Mouse (Mus musculus): ENCODE measurements around the gene Pih1d3. TPM values are rescaled to one million over a fixed set of nuclear protein-coding genes. Genes with fewer than 3 reads are reported as not detected.

Gene Pih1d3
- polyA plus RNA-seq, 1 experiment = 5.2 TPM

GRCm38 (mm10) chr1:31203771-31204170, 18.9 kb upstream of the Pih1d3 start:
- H3K36me3 ChIP-seq (ENCODE audit: control insufficient read depth, insufficient read depth, low read length) = no peaks in the 10 kb centered on the region
- H3K4me3 ChIP-seq (ENCODE audit: control insufficient read depth, low read depth, low read length) = no peak overlapping the region
- peaks cover 3% of the 10 kb centered on the region for H3K4me1 ChIP-seq (ENCODE audit: control insufficient read depth, insufficient read depth, low read length)
- TF ChIP-seq POLR2A (IDR thresholded peaks at IDR 0.05; ENCODE audit: control insufficient read depth, low read depth, low read length) (no peak), CTCF (IDR thresholded peaks at IDR 0.05; ENCODE audit: control insufficient read depth, insufficient read depth, insufficient replicate concordance, low read depth, low read length) (no peak)
- no peaks in the 10 kb centered on the region for H3K27me3 ChIP-seq (ENCODE audit: control insufficient read depth, insufficient read depth, low read length)
- no peak overlapping the region for H3K27ac ChIP-seq (ENCODE audit: control insufficient read depth, insufficient read depth, low read depth, low read length)

GRCm38 (mm10) chr1:31205346-31205745, 17.3 kb upstream of the Pih1d3 start:
- Histone ChIP-seq H3K4me1 (ENCODE audit: control insufficient read depth, insufficient read depth, low read length) (peaks cover 3% of the 10 kb centered on the region), H3K27me3 (ENCODE audit: control insufficient read depth, insufficient read depth, low read length) (no peaks in the 10 kb centered on the region), H3K27ac (ENCODE audit: control insufficient read depth, insufficient read depth, low read depth, low read length) (no peak overlapping the region), H3K4me3 (ENCODE audit: control insufficient read depth, low read depth, low read length) (no peak overlapping the region), H3K36me3 (ENCODE audit: control insufficient read depth, insufficient read depth, low read length) (no peaks in the 10 kb centered on the region)
- TF ChIP-seq POLR2A (IDR thresholded peaks at IDR 0.05; ENCODE audit: control insufficient read depth, low read depth, low read length) (no peak), CTCF (IDR thresholded peaks at IDR 0.05; ENCODE audit: control insufficient read depth, insufficient read depth, insufficient replicate concordance, low read depth, low read length) (no peak)

GRCm38 (mm10) chr1:31205770-31206169, 16.9 kb upstream of the Pih1d3 start:
- Histone ChIP-seq H3K27ac (ENCODE audit: control insufficient read depth, insufficient read depth, low read depth, low read length) (no peak overlapping the region), H3K4me3 (ENCODE audit: control insufficient read depth, low read depth, low read length) (no peak overlapping the region), H3K4me1 (ENCODE audit: control insufficient read depth, insufficient read depth, low read length) (peaks cover 3% of the 10 kb centered on the region), H3K36me3 (ENCODE audit: control insufficient read depth, insufficient read depth, low read length) (no peaks in the 10 kb centered on the region), H3K27me3 (ENCODE audit: control insufficient read depth, insufficient read depth, low read length) (no peaks in the 10 kb centered on the region)
- TF ChIP-seq CTCF (IDR thresholded peaks at IDR 0.05; ENCODE audit: control insufficient read depth, insufficient read depth, insufficient replicate concordance, low read depth, low read length) = no peak
- TF ChIP-seq POLR2A (IDR thresholded peaks at IDR 0.05; ENCODE audit: control insufficient read depth, low read depth, low read length) = no peak

DNA sequence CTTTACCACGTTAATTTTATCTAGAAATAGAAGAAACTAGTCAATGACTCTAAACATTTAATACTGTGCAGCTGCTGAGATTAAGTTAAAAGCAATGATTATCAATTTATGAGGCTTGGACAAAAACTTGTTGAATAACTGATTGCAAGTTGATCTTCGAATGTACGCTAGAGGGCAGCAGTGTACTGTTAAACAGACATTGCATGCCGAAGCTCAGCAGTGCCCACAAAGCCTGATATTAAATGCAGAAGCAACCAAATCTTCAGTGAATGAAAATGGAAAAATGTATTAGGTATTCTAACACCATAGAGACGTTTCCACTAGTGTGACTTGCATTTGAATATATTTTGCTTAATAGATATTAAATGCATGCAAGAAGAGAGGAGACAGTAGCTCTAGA, 12.5 kb upstream of the Pih1d3 start:
- Histone ChIP-seq H3K4me3 (ENCODE audit: control insufficient read depth, low read depth, low read length) (no peak overlapping the region), H3K27ac (ENCODE audit: control insufficient read depth, insufficient read depth, low read depth, low read length) (no peak overlapping the region), H3K36me3 (ENCODE audit: control insufficient read depth, insufficient read depth, low read length) (no peaks in the 10 kb centered on the region), H3K27me3 (ENCODE audit: control insufficient read depth, insufficient read depth, low read length) (no peaks in the 10 kb centered on the region), H3K4me1 (ENCODE audit: control insufficient read depth, insufficient read depth, low read length) (no peaks in the 10 kb centered on the region)
- no peak for TF ChIP-seq CTCF (IDR thresholded peaks at IDR 0.05; ENCODE audit: control insufficient read depth, insufficient read depth, insufficient replicate concordance, low read depth, low read length)
- TF ChIP-seq POLR2A (IDR thresholded peaks at IDR 0.05; ENCODE audit: control insufficient read depth, low read depth, low read length) = no peak

DNA sequence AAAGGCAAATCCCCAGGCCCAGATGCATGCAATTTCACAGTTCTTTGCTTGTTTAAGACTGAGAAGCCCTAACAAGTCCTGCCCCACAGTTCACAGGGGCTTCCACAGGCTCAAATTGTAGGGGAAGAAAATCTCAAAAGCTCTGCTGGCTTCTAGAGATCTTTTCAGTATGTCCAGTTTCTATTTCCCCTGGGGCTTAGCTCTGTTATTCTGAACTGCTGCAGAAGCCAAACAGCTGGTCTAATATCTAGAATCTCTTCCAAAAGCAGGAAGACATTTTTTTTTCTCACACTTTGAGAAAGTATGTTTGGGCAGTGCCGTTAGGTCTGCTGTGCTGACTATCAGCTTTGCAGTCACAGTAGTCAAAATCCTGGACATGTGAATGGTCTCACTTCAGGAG, 7.8 kb upstream of the Pih1d3 start:
- Histone ChIP-seq H3K36me3 (ENCODE audit: control insufficient read depth, insufficient read depth, low read length) (no peaks in the 10 kb centered on the region), H3K4me1 (ENCODE audit: control insufficient read depth, insufficient read depth, low read length) (no peaks in the 10 kb centered on the region), H3K27me3 (ENCODE audit: control insufficient read depth, insufficient read depth, low read length) (no peaks in the 10 kb centered on the region), H3K27ac (ENCODE audit: control insufficient read depth, insufficient read depth, low read depth, low read length) (no peak overlapping the region), H3K4me3 (ENCODE audit: control insufficient read depth, low read depth, low read length) (no peak overlapping the region)
- no peak for TF ChIP-seq CTCF (IDR thresholded peaks at IDR 0.05; ENCODE audit: control insufficient read depth, insufficient read depth, insufficient replicate concordance, low read depth, low read length)
- TF ChIP-seq POLR2A (IDR thresholded peaks at IDR 0.05; ENCODE audit: control insufficient read depth, low read depth, low read length) = no peak

DNA sequence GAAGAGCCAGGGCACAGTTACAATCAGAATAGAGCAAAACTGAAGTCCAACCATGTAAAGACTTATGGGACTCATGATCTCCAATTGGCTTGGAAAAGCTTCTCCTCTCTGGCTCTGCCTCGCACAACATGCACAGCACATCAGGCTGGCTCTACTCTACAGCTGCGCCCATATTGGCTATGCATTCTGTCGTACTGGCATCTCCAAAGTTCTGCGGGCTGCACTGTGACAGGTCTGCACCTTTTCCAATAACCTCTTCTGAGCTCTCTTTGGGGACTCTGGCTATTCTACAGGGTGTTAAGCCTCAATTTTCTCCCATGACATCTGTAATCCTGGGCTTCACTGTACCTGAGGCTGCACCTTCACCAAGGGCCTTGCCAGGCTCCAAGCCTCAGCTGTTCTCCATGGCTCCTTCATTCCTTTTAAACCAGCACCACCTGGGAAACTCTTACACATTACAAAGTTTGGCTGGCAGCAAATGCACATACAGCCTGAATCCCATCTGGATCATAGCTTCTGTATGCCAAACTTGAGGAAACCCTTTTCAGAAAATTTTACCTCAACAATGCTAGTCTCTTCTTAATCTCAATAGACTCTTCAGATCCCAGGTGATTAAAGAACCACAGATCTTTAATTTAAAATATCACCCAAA, 1.9 kb upstream of the Pih1d3 start:
- no peaks in the 10 kb centered on the region for H3K36me3 ChIP-seq (ENCODE audit: control insufficient read depth, insufficient read depth, low read length)
- no peaks in the 10 kb centered on the region for H3K27me3 ChIP-seq (ENCODE audit: control insufficient read depth, insufficient read depth, low read length)
- TF ChIP-seq CTCF (IDR thresholded peaks at IDR 0.05; ENCODE audit: control insufficient read depth, insufficient read depth, insufficient replicate concordance, low read depth, low read length) (no peak), POLR2A (IDR thresholded peaks at IDR 0.05; ENCODE audit: control insufficient read depth, low read depth, low read length) (no peak)

GRCm38 (mm10) chr1:31233319-31234036, 10.8 kb downstream of the Pih1d3 start:
- H3K27ac ChIP-seq (ENCODE audit: control insufficient read depth, insufficient read depth, low read depth, low read length) = no peak overlapping the region
- no peaks in the 10 kb centered on the region for H3K36me3 ChIP-seq (ENCODE audit: control insufficient read depth, insufficient read depth, low read length)
- no peaks in the 10 kb centered on the region for H3K27me3 ChIP-seq (ENCODE audit: control insufficient read depth, insufficient read depth, low read length)

More for the DNA sequence above, 1.9 kb upstream of the Pih1d3 start:
- no peak overlapping the region for H3K27ac ChIP-seq (ENCODE audit: control insufficient read depth, insufficient read depth, low read depth, low read length)
- peaks cover 3% of the 10 kb centered on the region; the same call in 1 of the 2 replicates for H3K4me1 ChIP-seq (ENCODE audit: control insufficient read depth, insufficient read depth, low read length)
- H3K4me3 ChIP-seq (ENCODE audit: control insufficient read depth, low read depth, low read length) = peak overlapping the region; percentile 54

More at GRCm38 (mm10) chr1:31233319-31234036, 10.8 kb downstream of the Pih1d3 start:
- H3K4me3 ChIP-seq (ENCODE audit: control insufficient read depth, low read depth, low read length) = no peak overlapping the region
- TF ChIP-seq POLR2A (IDR thresholded peaks at IDR 0.05; ENCODE audit: control insufficient read depth, low read depth, low read length) (no peak), CTCF (IDR thresholded peaks at IDR 0.05; ENCODE audit: control insufficient read depth, insufficient read depth, insufficient replicate concordance, low read depth, low read length) (no peak)
- no peaks in the 10 kb centered on the region for H3K4me1 ChIP-seq (ENCODE audit: control insufficient read depth, insufficient read depth, low read length)

All from testis, adult 2 months (tissue).